Mouse (Mus musculus) urinary bladder, postnatal 14 days (tissue): ENCODE measurements around the gene Susd1.

Experiments used
- DNase-seq: peaks from one replicate; pipeline ENCODE4 v3.0.0; 2021; ENCODE audit warnings: low spot score

The Susd1 gene

DNA sequence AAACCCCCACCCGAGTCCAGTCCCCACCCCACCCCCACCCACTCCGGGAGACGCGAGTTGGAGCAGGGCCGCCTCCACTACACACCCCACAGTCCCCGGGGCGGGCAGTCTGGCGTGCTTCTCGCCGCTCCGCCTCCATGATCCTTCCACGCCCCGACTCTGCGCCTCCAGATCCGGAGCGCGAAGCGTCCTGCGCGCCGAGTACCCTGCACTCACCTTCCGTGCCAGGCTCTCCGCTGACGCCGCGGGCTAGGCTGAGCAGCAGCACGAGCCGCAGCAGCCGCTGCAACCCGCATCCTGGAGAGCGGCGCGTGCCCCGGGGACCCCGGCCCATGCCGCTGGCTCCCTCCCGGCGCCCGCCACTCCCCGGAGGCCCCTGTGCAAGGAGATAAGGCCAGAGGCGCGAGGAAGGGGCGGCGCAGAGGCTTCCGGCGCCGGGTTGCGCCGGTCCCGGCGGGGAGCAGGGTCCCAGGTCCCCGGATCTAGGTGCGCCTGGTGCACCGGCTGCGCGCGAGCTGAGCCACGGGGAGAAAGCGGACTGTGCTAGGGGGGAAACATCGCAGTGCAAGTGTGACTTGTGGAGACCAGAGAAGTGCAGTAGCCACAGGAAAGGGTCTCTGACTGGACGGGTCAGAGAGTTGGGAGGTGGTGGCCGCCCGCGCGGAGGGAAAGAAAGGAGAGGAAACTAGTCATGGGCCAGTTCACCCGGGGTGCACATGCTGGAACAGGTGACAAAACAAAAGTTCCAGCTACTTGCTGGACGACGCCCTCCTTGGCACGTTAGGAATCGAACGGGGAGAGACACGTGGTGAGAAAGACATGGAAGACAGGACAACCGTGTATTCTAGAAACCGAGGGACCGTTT, at the start of gene Susd1:
Gene Susd1 (minus strand): TSS at position 644 of the 865 bp plus-strand sequence.
- peak; percentile 79 for DNase-seq

DNA sequence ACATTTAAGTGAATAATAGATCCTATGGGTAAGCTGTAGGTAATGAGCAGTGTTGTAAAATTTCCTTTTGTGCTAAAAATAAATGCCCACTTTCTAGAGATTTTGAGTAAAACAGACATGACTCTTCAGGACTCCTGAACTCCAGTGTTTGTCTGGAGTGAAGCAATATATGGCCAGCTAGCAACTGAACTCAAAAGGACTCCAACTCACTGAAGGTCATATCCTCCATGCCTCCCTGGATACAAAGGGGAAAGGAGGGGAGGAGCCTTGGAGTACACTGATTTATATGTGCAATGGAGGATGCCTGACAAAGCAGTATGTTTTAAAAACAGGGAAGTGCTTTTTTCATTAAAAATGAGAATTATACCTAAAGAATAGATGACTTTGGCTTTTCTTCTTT, 32.9 kb upstream of the Susd1 start:
- DNase-seq: no peak

DNA sequence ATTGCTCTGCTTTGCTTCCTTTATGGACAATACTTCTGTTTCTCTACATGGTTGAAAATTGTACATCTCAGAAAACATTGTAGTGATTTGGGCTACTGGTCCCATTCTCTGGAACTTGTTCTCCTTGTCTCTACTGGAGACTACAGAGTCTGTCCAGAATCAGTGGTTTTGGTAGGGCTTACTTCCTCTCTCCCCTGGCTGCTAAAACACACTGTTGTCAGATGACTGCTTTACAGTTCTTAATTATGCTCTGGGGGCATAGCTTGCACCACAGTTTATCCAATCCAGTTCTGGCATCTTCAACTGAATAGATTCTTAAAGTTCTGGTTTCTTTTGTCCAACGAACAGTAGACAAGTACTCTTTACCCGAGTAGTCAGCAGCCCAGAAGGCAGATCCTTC, 27.0 kb upstream of the Susd1 start:
- DNase-seq: no peak

DNA sequence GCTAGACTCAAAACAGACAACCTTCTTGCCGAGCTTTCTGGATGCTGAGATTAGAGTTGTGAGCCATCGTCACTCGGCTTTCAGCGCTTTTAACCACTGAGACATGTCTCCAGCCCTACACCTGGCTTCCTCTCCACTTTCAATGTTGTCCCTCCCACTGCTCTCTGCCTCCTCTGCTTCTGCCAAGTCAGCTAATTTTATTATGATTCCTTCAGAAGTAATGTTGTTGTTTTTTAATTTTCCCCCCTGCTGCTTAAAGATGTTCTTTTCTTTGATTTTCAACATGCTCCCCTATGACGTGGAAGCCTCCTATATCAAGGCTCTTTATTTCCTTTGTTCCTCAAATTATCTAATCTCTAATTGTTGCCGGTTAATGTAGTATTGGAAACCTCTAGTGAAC, 26.2 kb upstream of the Susd1 start:
- DNase-seq: no peak

DNA sequence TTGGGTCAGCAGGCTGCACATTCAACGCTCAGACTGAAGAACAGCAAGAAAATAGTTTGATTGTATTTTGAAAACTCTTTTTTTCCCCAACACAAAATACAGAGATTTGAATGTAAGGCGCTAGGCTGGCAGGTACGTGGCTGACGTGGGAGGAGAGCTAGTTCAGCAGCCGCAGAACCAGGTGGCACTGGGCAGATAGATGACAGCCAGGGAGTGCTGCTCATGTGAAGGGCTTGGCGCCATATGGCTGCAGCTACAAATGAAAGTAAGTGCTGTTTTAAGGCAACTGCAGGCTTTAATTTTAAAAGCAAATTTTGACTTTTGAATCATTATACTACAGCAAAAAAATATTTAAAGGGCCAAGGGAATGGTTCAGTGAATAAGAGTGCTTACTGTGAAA, 24.1 kb upstream of the Susd1 start:
- no peak for DNase-seq

DNA sequence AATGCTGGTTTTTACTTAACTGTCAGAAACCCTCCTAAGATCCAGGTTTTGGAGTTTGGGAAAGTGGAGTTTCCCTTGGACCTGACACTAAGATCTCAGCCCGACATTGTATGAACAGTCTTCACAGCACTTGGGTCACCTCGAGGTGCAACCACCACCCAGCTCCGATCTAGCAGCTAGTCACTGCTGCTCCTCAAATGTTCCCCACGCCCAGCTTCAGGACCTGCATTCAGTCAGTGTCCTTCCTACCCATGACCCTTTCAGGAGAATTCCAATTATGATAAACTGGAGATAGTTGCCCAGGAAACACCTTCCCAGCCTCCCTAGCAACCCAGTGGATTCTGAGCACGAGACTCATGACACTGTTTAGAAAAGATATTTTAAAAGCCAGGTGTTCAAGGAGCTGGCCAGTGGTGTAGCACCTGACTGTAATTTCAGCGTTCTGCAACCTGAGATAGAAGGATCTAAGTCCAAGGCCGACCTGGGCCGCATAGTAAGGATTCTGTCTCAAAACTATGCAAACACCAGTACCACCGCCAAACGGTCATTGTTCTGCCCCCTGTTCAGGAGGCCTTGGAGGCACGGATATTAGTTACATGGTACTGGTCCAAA, 22.8 kb upstream of the Susd1 start:
- DNase-seq: no peak

DNA sequence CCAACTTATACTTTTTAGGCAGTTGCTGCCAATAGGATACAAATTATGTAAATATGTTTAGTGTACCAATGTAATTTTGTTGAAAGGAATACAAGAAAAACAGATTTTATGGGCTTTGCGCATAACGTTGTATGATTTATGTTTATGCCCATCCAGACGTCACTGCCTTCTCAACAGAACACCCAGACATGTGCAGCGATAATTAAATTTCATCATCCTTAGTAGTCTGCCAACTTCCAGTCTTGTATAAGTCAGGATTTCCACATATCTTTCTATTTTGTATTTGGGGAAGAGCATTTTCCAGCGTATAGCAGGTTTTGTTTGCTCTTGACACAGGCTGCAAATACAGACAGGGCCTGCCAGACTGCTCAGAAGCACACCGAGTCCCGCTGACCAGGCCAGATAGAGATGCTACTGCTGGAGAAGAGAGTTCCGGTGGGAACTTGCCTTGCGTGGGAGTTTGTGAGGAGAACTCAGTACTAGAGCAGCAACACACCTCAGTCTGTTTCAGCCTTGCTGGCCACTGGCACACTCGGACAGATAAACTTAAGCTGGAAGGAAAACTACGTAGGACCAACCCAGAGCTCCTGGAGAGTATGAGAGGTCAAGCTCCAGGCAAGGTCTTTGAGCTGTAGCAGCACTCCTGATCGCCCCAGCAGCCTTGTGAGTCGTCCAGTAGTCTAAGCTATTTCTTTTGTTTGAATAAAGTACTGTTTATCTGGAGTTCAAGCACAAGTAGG, 21.0 kb upstream of the Susd1 start:
- DNase-seq: no peak

DNA sequence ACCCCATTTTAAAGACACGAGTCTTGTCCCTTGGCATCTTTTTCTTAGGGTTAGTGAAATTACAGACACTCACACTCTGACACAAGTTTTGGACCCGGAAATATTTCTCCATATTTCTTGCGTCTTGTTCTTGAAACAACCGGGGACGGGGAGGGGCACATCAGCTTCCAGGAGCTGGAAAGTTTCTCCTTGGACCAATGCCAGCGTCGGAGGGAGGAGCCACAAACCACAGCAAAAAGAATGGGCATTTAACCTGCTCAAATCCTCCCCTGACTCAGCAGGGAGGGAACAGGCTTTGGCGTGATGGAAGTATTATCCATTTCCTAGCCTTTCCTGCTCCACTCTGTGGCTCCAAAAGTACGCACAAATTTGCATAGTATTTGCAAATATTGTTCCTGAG, 19.5 kb upstream of the Susd1 start:
- peak; percentile 64 for DNase-seq

DNA sequence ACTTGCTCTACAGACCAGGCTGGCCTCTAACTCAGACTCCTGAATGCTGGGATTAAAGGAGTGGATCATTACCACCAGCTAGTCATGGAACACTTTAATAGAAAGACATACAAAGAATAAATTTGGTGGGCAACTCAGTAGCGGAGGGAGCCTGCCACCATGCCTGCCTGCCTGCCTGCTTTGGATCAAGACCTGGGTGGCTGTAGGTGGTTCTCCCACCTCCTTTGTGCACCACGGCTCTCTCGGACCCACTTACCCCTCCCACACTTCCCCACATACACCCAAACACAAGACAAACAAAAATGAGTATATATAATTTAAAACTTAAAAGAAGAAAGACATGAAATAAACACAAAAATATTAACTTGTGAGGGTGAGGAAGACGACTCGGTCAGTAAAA, 18.7 kb upstream of the Susd1 start:
- DNase-seq: no peak

DNA sequence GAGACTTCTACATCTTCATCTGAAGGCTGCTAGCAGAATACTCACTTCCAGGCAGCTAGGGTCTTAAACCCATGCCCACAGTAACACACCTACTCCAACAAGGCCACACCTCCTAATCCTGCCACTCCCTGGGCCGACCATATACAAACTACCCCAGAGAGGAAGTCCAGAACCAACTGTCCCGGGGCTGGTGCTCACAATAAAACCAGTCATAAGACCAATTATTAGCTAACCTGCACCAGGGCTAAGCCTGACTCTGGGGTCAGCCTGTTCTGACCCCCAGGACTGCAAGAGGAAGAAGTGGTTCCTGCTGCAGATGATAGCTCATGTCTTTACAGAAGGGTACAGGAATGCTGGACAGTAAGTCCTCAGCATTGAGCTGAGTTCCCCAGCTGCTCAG, 17.0 kb upstream of the Susd1 start:
- no peak for DNase-seq

DNA sequence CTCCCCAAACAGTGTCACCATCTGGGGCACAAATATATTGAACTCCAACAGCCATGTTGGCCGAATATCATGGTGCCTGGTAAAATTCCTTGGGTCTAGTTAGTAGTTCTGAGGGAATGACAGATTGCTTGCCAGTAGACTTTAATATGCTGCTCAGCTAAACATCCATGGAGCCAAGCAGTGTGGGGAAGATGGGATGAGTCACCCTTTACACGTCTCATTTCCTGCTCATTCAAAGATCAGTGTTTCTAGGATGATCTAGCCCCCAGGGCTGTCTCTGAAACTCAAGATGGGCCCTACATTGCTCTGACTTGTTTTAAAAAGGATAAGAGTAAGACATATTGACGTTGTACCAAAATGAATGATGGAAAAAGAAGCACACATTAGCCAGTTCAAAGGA, 15.6 kb upstream of the Susd1 start:
- no peak for DNase-seq

DNA sequence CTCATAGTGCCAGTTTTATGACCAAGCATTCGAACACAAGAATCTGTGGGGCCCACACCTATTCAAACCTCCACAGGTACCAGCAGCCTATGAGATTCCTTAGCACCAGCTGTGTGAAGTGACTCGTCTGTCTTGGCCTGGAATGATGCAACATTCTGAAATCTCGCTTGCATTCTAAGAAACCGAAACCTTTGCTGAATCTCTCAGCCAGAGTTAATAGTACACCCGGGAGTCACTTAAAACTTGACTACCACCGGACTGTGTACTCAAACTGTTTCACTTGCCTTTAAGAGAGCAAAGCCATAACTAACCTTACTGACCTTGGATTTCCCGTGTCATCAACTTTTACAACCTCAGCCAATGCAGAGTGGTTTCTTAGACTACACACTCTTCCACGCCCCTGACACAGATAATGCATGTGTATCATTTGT, 14.1 kb upstream of the Susd1 start:
- no peak for DNase-seq

DNA sequence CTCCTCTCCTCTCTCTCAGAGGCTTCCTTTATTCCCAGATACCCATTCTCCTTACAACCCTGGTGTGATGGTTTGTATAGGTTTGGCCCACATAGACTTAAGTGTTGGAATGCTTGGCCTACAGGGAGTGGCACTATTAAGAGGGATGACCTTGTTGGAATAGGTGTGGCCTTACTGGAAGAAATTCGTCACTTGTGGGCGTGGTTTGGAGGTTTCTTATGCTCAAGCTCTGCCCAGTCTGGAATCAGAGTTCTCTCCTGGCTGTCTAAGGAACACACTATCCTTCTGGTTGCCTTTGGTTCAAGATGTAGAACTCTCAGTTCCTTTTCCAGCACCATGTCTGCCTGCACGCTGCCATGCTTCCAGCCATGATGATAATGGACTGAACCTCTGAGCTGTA, 12.5 kb upstream of the Susd1 start:
- no peak for DNase-seq

DNA sequence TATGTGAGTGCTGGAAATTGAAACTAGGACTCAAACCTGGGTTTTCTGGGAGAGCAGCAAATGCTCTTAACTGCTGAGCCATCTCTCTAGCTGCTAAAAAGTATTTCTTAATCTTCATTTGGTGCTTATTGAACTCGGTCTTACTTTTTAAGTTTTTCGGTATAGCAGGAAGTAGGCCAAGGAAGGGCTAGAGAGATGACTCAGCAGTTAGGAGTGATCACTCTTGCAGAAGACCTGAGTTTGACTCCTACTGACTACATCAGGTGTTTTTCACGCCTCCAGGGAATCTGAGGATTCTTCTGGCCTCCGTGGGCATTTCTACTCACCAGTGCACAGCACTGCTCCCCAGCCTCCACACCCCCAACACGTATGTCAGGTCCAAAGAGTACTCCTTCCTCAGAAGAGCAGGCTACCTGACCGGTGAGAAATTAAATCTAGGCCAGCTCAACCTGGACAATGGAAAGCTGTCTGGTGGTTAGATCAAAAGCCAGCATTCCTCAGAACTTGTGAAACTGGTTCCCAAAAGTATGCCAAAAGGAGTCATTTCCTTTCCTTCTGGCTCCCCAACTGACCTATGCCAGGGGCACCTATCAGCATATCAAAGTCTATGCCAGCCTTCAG, 11.9 kb upstream of the Susd1 start:
- peak; percentile 31 for DNase-seq

DNA sequence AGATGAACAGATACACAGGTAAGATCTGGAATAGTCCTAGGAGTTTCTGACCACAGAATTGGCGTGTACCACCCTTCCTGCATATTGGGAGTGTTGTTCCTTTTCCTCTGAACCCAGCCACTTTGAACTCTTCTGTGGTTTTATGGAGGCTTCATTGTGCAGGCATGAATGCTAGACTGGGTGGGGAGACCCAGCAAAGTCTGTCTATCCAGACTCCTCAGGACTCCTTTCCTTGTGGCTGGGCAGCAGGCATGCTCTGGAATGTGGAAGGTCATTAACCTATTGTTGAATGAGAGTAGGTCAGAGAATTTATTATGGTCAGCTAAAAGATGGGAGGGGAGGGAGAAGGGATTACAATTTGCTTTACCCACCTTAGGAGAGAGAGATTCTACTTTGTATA, 8.9 kb upstream of the Susd1 start:
- DNase-seq: no peak

DNA sequence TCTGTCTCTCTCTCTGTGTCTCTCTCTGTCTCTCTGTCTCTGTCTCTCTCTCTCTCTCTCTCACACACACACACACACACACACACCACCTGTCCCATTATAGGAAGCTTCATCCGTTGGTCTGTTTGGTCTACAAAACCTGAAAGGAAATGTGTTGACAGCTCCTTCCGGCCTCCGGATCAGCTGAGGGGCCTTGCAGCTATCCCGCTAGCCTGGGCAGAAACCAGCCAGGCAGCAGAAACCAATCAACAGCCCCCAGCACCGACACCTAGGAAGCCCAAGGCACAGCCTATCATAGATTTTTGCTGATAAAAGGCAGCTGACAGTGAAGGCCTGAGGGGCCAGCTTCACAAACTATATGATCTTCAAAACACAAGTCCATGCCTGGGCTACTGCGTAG, 7.1 kb upstream of the Susd1 start:
- no peak for DNase-seq

DNA sequence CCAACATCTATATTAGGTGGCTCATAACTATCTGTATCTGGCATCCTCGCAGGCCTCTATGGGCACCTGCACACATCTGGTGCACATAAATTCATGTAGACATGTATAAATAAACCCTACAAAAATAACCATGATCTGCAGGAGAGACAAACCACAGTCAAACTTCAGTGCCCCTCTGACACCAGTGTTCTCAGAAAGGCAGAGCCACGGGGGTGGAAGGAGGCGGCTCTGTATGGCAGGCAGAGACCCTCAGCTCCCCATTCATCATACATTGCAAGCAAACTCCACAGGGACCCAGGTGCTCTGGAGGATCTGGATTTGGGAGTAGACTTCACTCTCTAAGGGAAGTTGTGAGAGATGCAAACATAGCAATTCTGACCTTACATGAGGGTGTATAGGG, 6.6 kb upstream of the Susd1 start:
- DNase-seq: no peak

DNA sequence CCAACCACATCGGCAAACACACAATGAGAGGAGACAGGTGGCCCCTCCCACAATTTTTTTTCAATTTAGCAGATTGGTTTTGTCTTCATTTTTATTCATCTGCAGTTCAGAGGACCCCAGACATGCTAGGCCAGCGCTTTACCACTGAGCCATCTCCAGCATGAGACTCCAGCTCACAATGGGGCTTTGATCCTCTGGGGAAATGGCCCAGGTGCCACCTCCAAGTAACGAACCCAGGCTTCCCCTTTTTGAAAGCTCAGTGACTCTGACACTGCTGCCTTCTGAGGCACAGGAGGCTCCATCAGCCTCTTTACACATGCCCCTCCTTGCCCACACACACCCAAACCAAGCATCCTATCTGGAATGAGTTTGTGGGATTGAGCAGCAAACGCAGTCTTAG, 5.7 kb upstream of the Susd1 start:
- no peak for DNase-seq

DNA sequence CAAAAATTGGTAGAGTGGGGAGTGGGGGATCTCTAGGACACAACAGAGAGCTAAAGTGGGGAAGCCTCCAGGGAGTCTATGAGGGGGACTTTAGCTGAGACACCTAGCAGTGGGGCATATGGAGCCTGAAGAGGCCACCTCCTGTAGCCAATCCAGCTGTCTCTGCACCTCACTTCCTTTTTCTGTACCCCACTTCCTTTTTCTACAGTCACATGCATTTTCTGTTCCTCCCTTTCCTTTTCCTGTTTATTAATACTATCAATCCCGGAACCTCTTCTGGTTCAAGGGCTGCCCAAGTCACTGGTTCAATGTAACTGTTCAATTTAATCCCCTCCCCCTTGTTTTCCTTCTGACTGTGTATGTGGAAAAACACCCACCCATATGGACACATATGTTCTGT, 2.8 kb upstream of the Susd1 start:
- no peak for DNase-seq

DNA sequence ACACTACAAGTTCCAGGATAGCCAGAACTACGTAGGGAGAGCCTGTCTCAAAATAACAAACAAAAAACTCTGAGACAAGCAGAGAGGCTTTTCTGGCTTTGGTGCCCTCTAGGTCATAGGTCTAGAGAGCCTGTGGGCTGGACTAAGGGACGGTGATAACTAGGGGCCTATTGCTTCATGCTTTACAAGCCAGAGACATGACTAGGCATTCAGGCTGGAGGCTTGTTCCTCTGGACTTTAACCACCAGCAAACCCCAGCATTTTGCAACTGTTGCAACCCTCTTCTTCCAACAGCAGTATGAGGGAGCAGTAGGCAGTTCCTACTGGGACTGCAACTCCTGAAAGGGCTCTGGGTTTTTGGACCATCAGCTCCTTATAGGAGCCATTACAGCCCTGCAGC, 1.5 kb upstream of the Susd1 start:
- peak; percentile 17 for DNase-seq

DNA sequence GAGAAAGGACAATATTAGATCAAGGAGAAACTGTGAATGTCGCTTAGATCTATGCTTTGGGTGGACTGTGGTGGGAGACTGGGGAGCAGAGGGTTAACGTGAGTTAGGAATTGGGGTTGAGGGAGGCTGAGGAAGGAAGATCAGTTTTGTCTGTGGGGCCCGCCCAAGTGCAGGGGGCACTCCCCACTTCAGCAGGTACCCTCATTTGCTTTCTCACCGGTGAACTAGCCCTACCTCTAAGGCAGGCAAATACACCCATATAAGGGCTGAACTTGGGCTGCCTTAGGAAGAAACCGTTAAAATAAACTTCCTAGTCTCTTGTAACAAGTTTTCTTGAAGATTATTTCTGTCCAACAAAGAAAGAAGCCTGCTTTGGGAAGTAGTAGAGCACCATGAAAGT, 608 bp upstream of the Susd1 start:
- no peak for DNase-seq

DNA sequence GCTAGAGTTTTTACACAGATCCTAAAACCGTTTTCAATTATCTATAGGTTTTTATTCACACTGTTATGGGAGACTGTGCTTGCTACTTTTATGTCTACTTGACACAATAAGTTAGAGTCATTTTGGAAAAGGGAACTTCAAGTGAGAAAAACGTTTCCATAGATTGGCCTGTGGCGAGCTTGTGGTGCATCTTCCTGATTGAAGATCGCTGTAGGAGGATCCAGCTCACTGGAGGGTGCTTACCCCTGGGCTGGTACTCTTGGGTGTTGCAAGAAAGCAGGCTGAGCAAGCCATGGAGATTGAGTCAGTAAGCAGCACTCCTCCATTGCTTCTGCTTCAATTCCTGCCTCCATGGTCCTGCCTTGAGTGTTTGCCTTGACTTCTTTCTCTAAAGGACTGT, 2.5 kb downstream of the Susd1 start:
- no peak for DNase-seq

DNA sequence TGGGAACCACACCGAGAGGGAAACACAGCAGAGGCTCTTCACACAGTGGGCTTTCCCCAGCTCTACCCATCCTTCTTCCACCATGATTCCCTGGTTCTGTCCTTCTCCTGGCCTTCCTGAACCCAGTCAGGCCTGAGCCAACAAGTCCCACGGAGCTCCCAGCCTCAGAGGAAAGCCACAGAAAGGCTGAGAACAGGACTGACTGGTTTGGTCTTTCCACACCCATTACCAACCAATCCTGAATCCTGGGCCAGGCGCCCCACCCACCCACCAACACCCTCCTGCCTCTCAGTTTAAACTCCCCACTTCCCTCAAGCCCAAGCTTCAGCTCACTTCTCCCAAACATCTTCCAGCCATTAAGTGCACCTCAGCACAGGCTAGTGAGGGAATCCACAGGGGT, 4.4 kb downstream of the Susd1 start:
- DNase-seq: peak; percentile 71
